Mouse (Mus musculus): ENCODE measurements around the gene Vps26c. TPM values are rescaled to one million over a fixed set of nuclear protein-coding genes. Genes with fewer than 3 reads are reported as not detected.

The Vps26c gene
- polyA plus RNA-seq (2016; fragmentation: Nextera tagmentation; extraction: Ambion mirVana): 55.8 and 56.1 TPM in 2 replicates

GRCm38 (mm10) chr16:94526344-94527151 lies at the start of gene Vps26c:
Gene Vps26c (minus strand): TSS chr16:94526830.
- H3K36me3 ChIP-seq (replicated peaks): no peaks in the 10 kb centered on the region; the same call in 1 of the 2 replicates
- H3K27ac ChIP-seq: peak within 1 kb of the TSS; percentile 88
- WGBS: under 1% methylated on average over 93 of the region's 93 CpGs
- H3K27me3 ChIP-seq (ENCODE audit: poor library complexity, severe bottlenecking): no peaks in the 10 kb centered on the region
- DNase-seq (ENCODE audit: extremely low spot score, low spot score): peak; percentile 95
- no peaks in the 10 kb centered on the region for H3K9me3 ChIP-seq
- H3K4me1 ChIP-seq: peaks cover 30% of the 10 kb centered on the region
- H3K4me3 ChIP-seq: peak within 1 kb of the TSS; percentile 91

- no peak for DNase-seq (ENCODE audit: extremely low spot score, low spot score)
- no peak overlapping the region for H3K4me3 ChIP-seq
- H3K9me3 ChIP-seq: no peaks in the 10 kb centered on the region
- H3K4me1 ChIP-seq: peaks cover 48% of the 10 kb centered on the region
- H3K27ac ChIP-seq: no peak overlapping the region
- WGBS: 83% methylated on average over 5 of the region's 5 CpGs
- H3K27me3 ChIP-seq (ENCODE audit: poor library complexity, severe bottlenecking): no peaks in the 10 kb centered on the region
- peaks cover 8% of the 10 kb centered on the region for H3K36me3 ChIP-seq (replicated peaks)
Observed at GRCm38 (mm10) chr16:94575757-94576156, 49.1 kb upstream of the Vps26c start.

GRCm38 (mm10) chr16:94574718-94575094 lies 48.1 kb upstream of the Vps26c start:
- Histone ChIP-seq H3K4me3 (no peak overlapping the region), H3K27ac (no peak overlapping the region), H3K9me3 (no peaks in the 10 kb centered on the region), H3K4me1 (peaks cover 42% of the 10 kb centered on the region), H3K27me3 (ENCODE audit: poor library complexity, severe bottlenecking) (no peaks in the 10 kb centered on the region), H3K36me3 (replicated peaks) (peaks cover 8% of the 10 kb centered on the region)
- no peak for DNase-seq (ENCODE audit: extremely low spot score, low spot score)

- no peaks in the 10 kb centered on the region for H3K9me3 ChIP-seq
- DNase-seq (ENCODE audit: extremely low spot score, low spot score): no peak
- H3K27me3 ChIP-seq (ENCODE audit: poor library complexity, severe bottlenecking): no peaks in the 10 kb centered on the region
- 84% methylated on average over 3 of the region's 3 CpGs for WGBS
- H3K4me3 ChIP-seq: no peak overlapping the region
- H3K36me3 ChIP-seq (replicated peaks): peaks cover 3% of the 10 kb centered on the region
- H3K27ac ChIP-seq: no peak overlapping the region
- peaks cover 42% of the 10 kb centered on the region for H3K4me1 ChIP-seq
Observed at GRCm38 (mm10) chr16:94574025-94574717, 47.5 kb upstream of the Vps26c start.

- WGBS: 67% methylated on average over 2 of the region's 2 CpGs
- peak overlapping the region; percentile 95 for H3K4me3 ChIP-seq
- DNase-seq (ENCODE audit: extremely low spot score, low spot score): no peak
- H3K27ac ChIP-seq: no peak overlapping the region
- no peaks in the 10 kb centered on the region for H3K27me3 ChIP-seq (ENCODE audit: poor library complexity, severe bottlenecking)
- no peaks in the 10 kb centered on the region for H3K9me3 ChIP-seq
- no peaks in the 10 kb centered on the region for H3K36me3 ChIP-seq (replicated peaks)
- peaks cover 53% of the 10 kb centered on the region for H3K4me1 ChIP-seq
Observed at GRCm38 (mm10) chr16:94572422-94572821, 45.8 kb upstream of the Vps26c start.

- 36% methylated on average over 10 of the region's 10 CpGs for WGBS
- H3K27ac ChIP-seq: peak overlapping the region; percentile 99
- DNase-seq (ENCODE audit: extremely low spot score, low spot score): no peak
- H3K4me1 ChIP-seq: peaks cover 49% of the 10 kb centered on the region
- no peaks in the 10 kb centered on the region for H3K27me3 ChIP-seq (ENCODE audit: poor library complexity, severe bottlenecking)
- H3K4me3 ChIP-seq: peak overlapping the region; percentile 95
- no peaks in the 10 kb centered on the region for H3K36me3 ChIP-seq (replicated peaks)
- no peaks in the 10 kb centered on the region for H3K9me3 ChIP-seq
Observed at GRCm38 (mm10) chr16:94571111-94571993, 44.7 kb upstream of the Vps26c start.

GRCm38 (mm10) chr16:94570361-94571041 lies 43.9 kb upstream of the Vps26c start:
- no peaks in the 10 kb centered on the region for H3K36me3 ChIP-seq (replicated peaks)
- H3K27ac ChIP-seq: peak overlapping the region; percentile 99
- no peaks in the 10 kb centered on the region for H3K27me3 ChIP-seq (ENCODE audit: poor library complexity, severe bottlenecking)
- peaks cover 42% of the 10 kb centered on the region for H3K4me1 ChIP-seq
- peak overlapping the region; percentile 95 for H3K4me3 ChIP-seq
- 3% methylated on average over 72 of the region's 88 CpGs for WGBS
- DNase-seq (ENCODE audit: extremely low spot score, low spot score): peak; percentile 48
- no peaks in the 10 kb centered on the region for H3K9me3 ChIP-seq

- peak within 1 kb of the TSS; percentile 95 for H3K4me3 ChIP-seq
- peak; percentile 98 for DNase-seq (ENCODE audit: extremely low spot score, low spot score)
- no peaks in the 10 kb centered on the region for H3K36me3 ChIP-seq (replicated peaks)
- H3K4me1 ChIP-seq: peaks cover 37% of the 10 kb centered on the region
- under 1% methylated on average over 118 of the region's 133 CpGs for WGBS
- H3K27me3 ChIP-seq (ENCODE audit: poor library complexity, severe bottlenecking): no peaks in the 10 kb centered on the region
- peak within 1 kb of the TSS; percentile 99 for H3K27ac ChIP-seq
- no peaks in the 10 kb centered on the region for H3K9me3 ChIP-seq
Observed at GRCm38 (mm10) chr16:94569229-94570176, 42.9 kb upstream of the Vps26c start, which contains the start of gene Dyrk1a. Gene Dyrk1a (plus strand): TSS chr16:94570010.

- Histone ChIP-seq H3K9me3 (no peaks in the 10 kb centered on the region), H3K4me3 (peak overlapping the region; percentile 95), H3K27ac (peak overlapping the region; percentile 99), H3K36me3 (replicated peaks) (no peaks in the 10 kb centered on the region), H3K27me3 (ENCODE audit: poor library complexity, severe bottlenecking) (no peaks in the 10 kb centered on the region), H3K4me1 (peaks cover 33% of the 10 kb centered on the region)
- DNase-seq (ENCODE audit: extremely low spot score, low spot score): peak; percentile 82
- 3% methylated on average over 49 of the region's 53 CpGs for WGBS
Observed at GRCm38 (mm10) chr16:94568335-94569228, 42.0 kb upstream of the Vps26c start.

GRCm38 (mm10) chr16:94567751-94568150 lies 41.1 kb upstream of the Vps26c start:
- H3K4me1 ChIP-seq: peaks cover 28% of the 10 kb centered on the region
- 75% methylated on average over 5 of the region's 5 CpGs for WGBS
- H3K4me3 ChIP-seq: no peak overlapping the region; the same call in 1 of the 2 replicates

More at GRCm38 (mm10) chr16:94567751-94568150, 41.1 kb upstream of the Vps26c start:
- peak overlapping the region; percentile 99; the same call in 1 of the 2 replicates for H3K27ac ChIP-seq
- no peak for DNase-seq (ENCODE audit: extremely low spot score, low spot score)
- H3K36me3 ChIP-seq (replicated peaks): no peaks in the 10 kb centered on the region
- H3K27me3 ChIP-seq (ENCODE audit: poor library complexity, severe bottlenecking): no peaks in the 10 kb centered on the region
- no peaks in the 10 kb centered on the region for H3K9me3 ChIP-seq
